ENCODE assay signal across 25 mouse cellular contexts in genomic region chr7:49766166-49766565, GRCm38 (mm10). TPM values are rescaled to one million over a fixed set of nuclear protein-coding genes. Genes with fewer than 3 reads are reported as not detected.
DNase-seq lines count a peak whose midpoint lies in the region; ATAC-seq lines count a peak whose summit lies in the region.
"Had no signal": no experiment of that assay in that cellular context is flagged by ENCODE, and none has a peak within 500 bp of the region (broad histone marks: within the 10 kb centered on the region; RNA-seq: fewer than 3 reads in every experiment).

No protein-coding gene starts in this region.

- intact Hi-C loops in heart, postnatal 14 days (cut with DNase I): no loop called here

- no peak overlapping the region for H3K9ac ChIP-seq in heart, embryonic 13.5 days
- H3K9ac ChIP-seq in heart, embryonic 16.5 days (ENCODE audit: low read length): no peak overlapping the region
- H3K9ac ChIP-seq: embryonic facial prominence, embryonic 12.5 days; embryonic facial prominence, embryonic 15.5 days; forebrain, postnatal 0 days; hindbrain, embryonic 14.5 days had no signal

- no peak overlapping the region for H3K4me3 ChIP-seq in heart, embryonic 13.5 days
- H3K4me3 ChIP-seq in heart, embryonic 16.5 days (ENCODE audit: low read length): no peak overlapping the region
- H3K4me3 ChIP-seq: embryonic facial prominence, embryonic 12.5 days; embryonic facial prominence, embryonic 15.5 days; gastrocnemius, adult 2 months had no signal

- peaks cover 32% of the 10 kb centered on the region for H3K4me1 ChIP-seq in heart, embryonic 13.5 days
- H3K4me1 ChIP-seq in heart, embryonic 16.5 days (ENCODE audit: control insufficient read depth, insufficient read depth, low read length): peaks cover 14% of the 10 kb centered on the region
- H3K4me1 ChIP-seq: embryonic facial prominence, embryonic 12.5 days; embryonic facial prominence, embryonic 15.5 days had no signal

- WGBS in heart, embryonic 13.5 days: 50% methylated on average over 7 of the region's 7 CpGs
- 48% methylated on average over 7 of the region's 7 CpGs for WGBS in heart, embryonic 16.5 days

- H3K27ac ChIP-seq in heart, embryonic 13.5 days (replicated peaks): peak overlapping the region; percentile 46
- H3K27ac ChIP-seq in heart, embryonic 16.5 days (ENCODE audit: low read length): peak overlapping the region; percentile 15
- H3K27ac ChIP-seq: embryonic facial prominence, embryonic 12.5 days; embryonic facial prominence, embryonic 15.5 days; gastrocnemius, adult 2 months; hindbrain, embryonic 14.5 days; hindbrain, postnatal 0 days had no signal

- no peaks in the 10 kb centered on the region for H3K9me3 ChIP-seq in heart, embryonic 13.5 days
- H3K9me3 ChIP-seq in heart, embryonic 16.5 days (replicated peaks; ENCODE audit: control insufficient read depth, low read length): no peaks in the 10 kb centered on the region
- H3K9me3 ChIP-seq: embryonic facial prominence, embryonic 12.5 days; embryonic facial prominence, embryonic 15.5 days had no signal

- H3K36me3 ChIP-seq in heart, embryonic 13.5 days: no peaks in the 10 kb centered on the region
- H3K36me3 ChIP-seq in heart, embryonic 16.5 days (ENCODE audit: control insufficient read depth, insufficient read depth): no peaks in the 10 kb centered on the region
- H3K36me3 ChIP-seq: embryonic facial prominence, embryonic 12.5 days; embryonic facial prominence, embryonic 15.5 days had no signal

- no peak for ATAC-seq in heart, embryonic 13.5 days (ENCODE audit: extremely low read depth, insufficient number of reproducible peaks, low FRiP score, low TSS enrichment)
- ATAC-seq in heart, embryonic 16.5 days (replicated peaks; ENCODE audit: extremely low read depth, insufficient read depth, low FRiP score): peak; percentile 26; the same call in 1 of the 2 replicates
- ATAC-seq: activated CD4-positive, CD25-positive, alpha-beta regulatory T cell, adult 4 months; forebrain, embryonic 14.5 days; forebrain, postnatal 0 days; hindbrain, postnatal 0 days; inflammation-experienced regulatory T-cells, adult 6 months; intestine, embryonic 16.5 days had no signal

- H3K27me3 ChIP-seq in heart, embryonic 13.5 days (replicated peaks): no peaks in the 10 kb centered on the region
- H3K27me3 ChIP-seq in heart, embryonic 16.5 days (ENCODE audit: control insufficient read depth, insufficient read depth, low read length): no peaks in the 10 kb centered on the region
- H3K27me3 ChIP-seq: embryonic facial prominence, embryonic 12.5 days; embryonic facial prominence, embryonic 15.5 days had no signal

- DNase-seq in adrenal gland, postnatal 14 days: peak; percentile 0
- no peak for DNase-seq in adrenal gland, postnatal 25 days
- no peak for DNase-seq in heart, postnatal 14 days
- no peak for DNase-seq in heart, postnatal 4 days
- DNase-seq: adrenal gland, adult 8-10 months; cerebellum, adult 11 months; cerebellum, adult 2 months; cerebellum, adult 9-11 months; cerebellum, postnatal 25 days; forebrain, postnatal 0 days; gastrocnemius, adult 2 months; gastrocnemius, postnatal 14 days; heart, postnatal 36 days; kidney, adult 18-20 months; kidney, adult 9 months had no signal

- H3K4me2 ChIP-seq in heart, embryonic 13.5 days: peak overlapping the region; percentile 36
- no peak overlapping the region for H3K4me2 ChIP-seq in heart, embryonic 16.5 days (ENCODE audit: low read depth, low read length)
- H3K4me2 ChIP-seq: embryonic facial prominence, embryonic 12.5 days; embryonic facial prominence, embryonic 15.5 days; hindbrain, embryonic 14.5 days had no signal

RNA-seq across cellular contexts. Expression of gene Htatip2, which starts 7.3 kb away (rescaled TPM):
- 17.8 and 19.6 TPM in 2 replicates for total RNA-seq in adrenal gland, postnatal 14 days (2021)
- 36.6 and 42.5 TPM in 2 replicates for total RNA-seq in adrenal gland, postnatal 25 days (2021)
- 16.3 and 17.3 TPM in 2 replicates for polyA plus RNA-seq in heart, embryonic 13.5 days (2015; fragmentation: Nextera tagmentation; extraction: Ambion mirVana)
- total RNA-seq in heart, postnatal 14 days (2021): 1 to 10 TPM; 5.3 to 6.9 TPM
- 12.8 and 14.2 TPM in 2 replicates for polyA plus RNA-seq in heart, embryonic 16.5 days (2015; fragmentation: Nextera tagmentation; extraction: Ambion mirVana)
- total RNA-seq in heart, postnatal 4 days (2021): 1 to 10 TPM; 5.5 to 6.1 TPM

RNA-seq across cellular contexts. Expression of gene Prmt3, which starts 12.0 kb away (rescaled TPM):
- 27.8 and 30.7 TPM in 2 replicates for total RNA-seq in adrenal gland, postnatal 14 days (2021)
- total RNA-seq in adrenal gland, postnatal 25 days (2021): 34.1 and 38.4 TPM in 2 replicates
- polyA plus RNA-seq in heart, embryonic 13.5 days (2015; fragmentation: Nextera tagmentation; extraction: Ambion mirVana): 46.0 and 47.7 TPM in 2 replicates
- 10 to 100 TPM; 10.1 to 10.2 TPM for total RNA-seq in heart, postnatal 14 days (2021)
- 40.8 and 49.6 TPM in 2 replicates for polyA plus RNA-seq in heart, embryonic 16.5 days (2015; fragmentation: Nextera tagmentation; extraction: Ambion mirVana)
- 10 to 100 TPM; 21.9 to 22.2 TPM for total RNA-seq in heart, postnatal 4 days (2021)
